Mouse (Mus musculus) lung, postnatal 0 days (tissue): ENCODE results near the gene Kifc1.

Source experiments
- CTCF ChIP-seq: IDR thresholded peaks from 2 replicates; pipeline ENCODE4 v1.5.1; 2016; ENCODE audit warnings: antibody characterized with exemption, mild to moderate bottlenecking
- EP300 ChIP-seq: IDR thresholded peaks from 2 replicates; pipeline ENCODE4 v1.6.1; 2016; ENCODE audit warnings: antibody characterized with exemption, mild to moderate bottlenecking, control low read depth

GRCm38 (mm10) chr17:33928251-33928947 is 37.9 kb upstream of the Kifc1 start:
- TF ChIP-seq CTCF = no peak
- no peak for TF ChIP-seq EP300
